Mouse (Mus musculus) limb, embryonic 14.5 days (tissue): Measurements from ENCODE around the gene Rbm17. TPM values are rescaled to one million over a fixed set of nuclear protein-coding genes. Genes with fewer than 3 reads are reported as not detected.

Source experiments
- ATAC-seq: fragments of 200-750 bp; cut with Nextera tagmentation; 2 replicates; pipeline ENCODE4 v1.8.0; 2017; ENCODE audit warnings: low read depth, moderate number of reproducible peaks, moderate TSS enrichment; ENCODE audit not compliant: low FRiP score
- DNase-seq: peaks from one replicate; pipeline ENCODE4 v3.0.0-alpha.2; 2015; ENCODE audit warnings: low spot score
- H3K27ac ChIP-seq: fragments of 300-500 bp; sonication (generic); replicated peaks from 2 replicates; pipeline ENCODE4 v1.5.1; 2014; ENCODE audit warnings: low read depth, mild to moderate bottlenecking, low read length, moderate library complexity, mixed read lengths
- H3K27me3 ChIP-seq: fragments of 300-500 bp; sonication (generic); 2 replicates; pipeline ENCODE4 v1.6.1; 2014; ENCODE audit warnings: low read length, mixed read lengths; ENCODE audit not compliant: control insufficient read depth, insufficient read depth
- H3K36me3 ChIP-seq: fragments of 300-500 bp; sonication (generic); 2 replicates; pipeline ENCODE4 v1.6.1; 2014; ENCODE audit warnings: mild to moderate bottlenecking, low read length, moderate library complexity, mixed read lengths; ENCODE audit not compliant: control insufficient read depth, insufficient read depth
- H3K4me1 ChIP-seq: fragments of 300-500 bp; sonication (generic); 2 replicates; pipeline ENCODE4 v1.6.1; 2014; ENCODE audit warnings: antibody characterized with exemption, low read length, mixed read lengths; ENCODE audit not compliant: control insufficient read depth, insufficient read depth
- H3K4me2 ChIP-seq: fragments of 300-500 bp; sonication (generic); replicated peaks from 2 replicates; pipeline ENCODE4 v1.6.1; 2014; ENCODE audit warnings: low read depth, mild to moderate bottlenecking, low read length, moderate library complexity; ENCODE audit not compliant: severe bottlenecking
- H3K4me3 ChIP-seq: fragments of 300-500 bp; sonication (generic); replicated peaks from 2 replicates; pipeline ENCODE4 v1.5.1; 2014; ENCODE audit warnings: low read length
- H3K9ac ChIP-seq: fragments of 300-500 bp; sonication (generic); 2 replicates; pipeline ENCODE4 v1.6.1; 2014; ENCODE audit warnings: mild to moderate bottlenecking, low read depth, low read length, moderate library complexity; ENCODE audit not compliant: severe bottlenecking
- H3K9me3 ChIP-seq: fragments of 300-500 bp; sonication (generic); 2 replicates; pipeline ENCODE4 v1.6.1; 2016; ENCODE audit warnings: low read length; ENCODE audit not compliant: control insufficient read depth
- POLR2A ChIP-seq: fragments of 200-500 bp; IDR thresholded peaks from 2 replicates; pipeline ENCODE4 v1.8.0; 2012; ENCODE audit warnings: inconsistent platforms, mild to moderate bottlenecking, moderate library complexity, borderline replicate concordance; ENCODE audit not compliant: insufficient read depth, insufficient read length; ENCODE audit errors: extremely low read depth
- WGBS: fragments of 180-500 bp; shearing (Covaris S2); extraction: QIAGEN DNeasy Blood & Tissue Kit; methylation state at CpG from one replicate; pipeline ENCODE4 v1.1.7; 2014; 5-methylcytosine and 5-hydroxymethylcytosine counted together
- polyA plus RNA-seq, 2 experiments: library from polyadenylated mRNA; depleted of rRNA in 1 of 2; stranded (reverse) in 1 of 2; unstranded in 1 of 2; fragments of >200 nt; fragmentation: Nextera tagmentation in 1 of 2; extraction: Ambion mirVana in 1 of 2; gene quantifications; 2 replicates each; pipeline versions ENCODE4 v1.2.1 to v1.2.3; 2012 to 2014

The Rbm17 gene
- polyA plus RNA-seq, 2 experiments = 141 to 202 TPM

DNA sequence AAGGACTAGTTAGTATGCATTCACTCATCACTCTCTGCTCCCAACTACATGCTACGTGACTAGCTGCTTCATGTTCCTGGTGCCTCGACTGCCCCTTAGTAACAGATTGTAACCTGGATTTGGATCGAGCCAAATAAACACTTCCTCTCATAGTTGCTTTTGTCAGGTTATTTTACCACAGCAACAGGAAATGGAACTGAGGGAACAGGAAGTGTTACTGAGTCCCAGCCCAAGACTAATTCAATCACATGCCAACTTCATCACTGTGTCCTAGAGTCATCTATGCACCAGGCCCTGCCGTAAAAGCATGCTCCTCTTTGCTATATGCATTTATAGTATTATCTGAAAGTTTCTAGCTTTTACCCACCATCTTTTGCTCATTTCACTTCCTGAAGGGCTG lies 16.0 kb downstream of the Rbm17 start:
- no peak for ATAC-seq
- DNase-seq = no peak
- no peak overlapping the region for H3K9ac ChIP-seq
- no peak overlapping the region for H3K27ac ChIP-seq
- no peak for TF ChIP-seq POLR2A
- H3K36me3 ChIP-seq = peaks cover 95% of the 10 kb centered on the region
- no peaks in the 10 kb centered on the region for H3K27me3 ChIP-seq
- no peak overlapping the region for H3K4me3 ChIP-seq
- H3K4me1 ChIP-seq = no peaks in the 10 kb centered on the region
- H3K9me3 ChIP-seq = no peaks in the 10 kb centered on the region
- WGBS = 98% methylated on average over 4 of the region's 4 CpGs
- H3K4me2 ChIP-seq = no peak overlapping the region

DNA sequence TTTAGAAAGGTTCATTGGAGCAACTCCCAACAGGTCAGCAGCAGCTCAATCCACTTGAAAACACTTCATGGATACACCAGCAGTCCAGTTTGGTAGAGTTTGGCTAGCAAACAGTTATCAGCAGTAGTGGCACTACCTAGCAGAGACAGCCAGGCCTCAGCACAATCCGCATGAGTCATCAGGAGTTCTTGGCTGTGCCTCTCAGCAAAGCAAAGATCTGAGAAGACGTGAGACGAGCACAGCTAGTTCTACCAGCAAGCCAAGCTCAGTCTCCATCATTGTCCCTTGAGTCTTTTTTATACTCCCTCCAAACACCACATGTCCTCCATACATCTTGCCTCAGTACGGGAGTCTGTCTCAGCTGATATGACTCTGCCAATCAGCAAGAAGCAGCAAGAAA lies 24.6 kb downstream of the Rbm17 start:
- ATAC-seq (no peak), DNase-seq (no peak)
- no peak for TF ChIP-seq POLR2A
- no peak overlapping the region for H3K9ac ChIP-seq
- no peaks in the 10 kb centered on the region for H3K4me1 ChIP-seq
- H3K27ac ChIP-seq = no peak overlapping the region
- no peaks in the 10 kb centered on the region for H3K27me3 ChIP-seq
- peaks cover 15% of the 10 kb centered on the region for H3K36me3 ChIP-seq
- no peak overlapping the region for H3K4me3 ChIP-seq
- no peaks in the 10 kb centered on the region for H3K9me3 ChIP-seq
- H3K4me2 ChIP-seq = no peak overlapping the region
- 94% methylated on average over 4 of the region's 4 CpGs for WGBS

DNA sequence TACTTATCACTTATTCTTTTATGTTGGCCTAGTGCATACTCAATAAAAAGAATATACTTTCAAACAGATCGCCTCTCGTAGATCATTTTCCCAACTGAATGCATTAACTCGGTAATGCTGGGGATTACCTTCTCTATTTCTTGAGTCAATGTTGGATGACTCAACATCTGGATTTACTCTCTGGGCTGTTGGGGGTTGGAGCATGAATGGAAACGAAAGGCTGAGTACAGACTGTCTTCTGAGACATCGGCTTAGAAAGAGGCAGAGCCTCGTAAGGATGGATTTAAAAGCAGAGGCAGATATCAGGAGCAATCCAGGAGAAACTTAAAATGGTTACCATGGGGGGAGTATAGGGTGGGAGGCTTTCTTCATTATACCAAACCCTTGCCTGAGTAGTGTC lies 25.8 kb downstream of the Rbm17 start:
- Histone ChIP-seq H3K9me3 (no peaks in the 10 kb centered on the region), H3K27me3 (no peaks in the 10 kb centered on the region), H3K36me3 (peaks cover 7% of the 10 kb centered on the region; the same call in 1 of the 2 replicates), H3K9ac (no peak overlapping the region), H3K4me2 (no peak overlapping the region), H3K4me1 (no peaks in the 10 kb centered on the region), H3K4me3 (no peak overlapping the region), H3K27ac (no peak overlapping the region)
- WGBS = 77% methylated on average over 6 of the region's 6 CpGs
- ATAC-seq (peak; percentile 53; the same call in 1 of the 2 replicates), DNase-seq (no peak)
- TF ChIP-seq POLR2A = no peak

DNA sequence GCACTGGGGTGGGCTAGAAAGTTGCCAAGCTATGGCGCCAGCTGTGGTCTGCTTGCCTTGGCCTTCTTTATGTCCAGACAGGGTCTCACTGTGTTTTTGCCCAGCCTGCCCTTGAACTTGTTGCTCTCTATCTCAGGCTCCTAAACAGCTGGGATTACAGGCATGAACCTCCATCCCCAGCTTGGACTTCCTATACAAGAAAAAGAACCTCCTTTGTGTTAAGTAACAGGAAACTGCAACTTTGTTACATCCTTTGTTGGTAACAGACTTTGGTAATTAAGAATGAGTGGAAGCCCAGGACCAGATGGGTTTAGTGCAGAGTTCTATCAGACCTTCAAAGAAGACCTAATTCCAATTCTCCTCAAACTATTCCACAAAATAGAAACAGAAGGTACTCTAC lies 30.3 kb downstream of the Rbm17 start:
- Histone ChIP-seq H3K27ac (no peak overlapping the region), H3K27me3 (no peaks in the 10 kb centered on the region), H3K4me1 (no peaks in the 10 kb centered on the region), H3K9ac (no peak overlapping the region), H3K4me3 (no peak overlapping the region), H3K9me3 (no peaks in the 10 kb centered on the region), H3K36me3 (no peaks in the 10 kb centered on the region), H3K4me2 (no peak overlapping the region)
- WGBS = 88% methylated on average over 1 of the region's 1 CpGs
- ATAC-seq (no peak), DNase-seq (no peak)
- no peak for TF ChIP-seq POLR2A

- no peak overlapping the region for H3K4me2 ChIP-seq
- no peaks in the 10 kb centered on the region for H3K27me3 ChIP-seq
- H3K4me3 ChIP-seq = no peak overlapping the region
- DNase-seq (no peak), ATAC-seq (no peak)
- no peaks in the 10 kb centered on the region for H3K4me1 ChIP-seq
- H3K36me3 ChIP-seq = no peaks in the 10 kb centered on the region
- no peak overlapping the region for H3K27ac ChIP-seq
- H3K9me3 ChIP-seq = no peaks in the 10 kb centered on the region
- 52% methylated on average over 6 of the region's 6 CpGs for WGBS
- no peak for TF ChIP-seq POLR2A
- H3K9ac ChIP-seq = no peak overlapping the region
Observed at GRCm38 (mm10) chr2:11571004-11571535, 32.9 kb downstream of the Rbm17 start.

- 80% methylated on average over 7 of the region's 7 CpGs for WGBS
Observed at GRCm38 (mm10) chr2:11568471-11568870, 35.5 kb downstream of the Rbm17 start.

More at GRCm38 (mm10) chr2:11568471-11568870, 35.5 kb downstream of the Rbm17 start:
- DNase-seq (no peak), ATAC-seq (no peak)
- Histone ChIP-seq H3K27ac (no peak overlapping the region), H3K27me3 (no peaks in the 10 kb centered on the region), H3K9me3 (no peaks in the 10 kb centered on the region), H3K9ac (no peak overlapping the region), H3K36me3 (no peaks in the 10 kb centered on the region), H3K4me3 (no peak overlapping the region), H3K4me2 (no peak overlapping the region), H3K4me1 (no peaks in the 10 kb centered on the region)
- TF ChIP-seq POLR2A = no peak
